Mouse (Mus musculus) naive thymus-derived CD4-positive, alpha-beta T cell, adult 2 months (primary cell): ENCODE results near the gene Man2b2.

Experiments
- DNase-seq: peaks from one replicate; pipeline ENCODE4 v3.0.0-alpha.2; 2011; ENCODE audit warnings: low read depth

Gene Man2b2

DNA sequence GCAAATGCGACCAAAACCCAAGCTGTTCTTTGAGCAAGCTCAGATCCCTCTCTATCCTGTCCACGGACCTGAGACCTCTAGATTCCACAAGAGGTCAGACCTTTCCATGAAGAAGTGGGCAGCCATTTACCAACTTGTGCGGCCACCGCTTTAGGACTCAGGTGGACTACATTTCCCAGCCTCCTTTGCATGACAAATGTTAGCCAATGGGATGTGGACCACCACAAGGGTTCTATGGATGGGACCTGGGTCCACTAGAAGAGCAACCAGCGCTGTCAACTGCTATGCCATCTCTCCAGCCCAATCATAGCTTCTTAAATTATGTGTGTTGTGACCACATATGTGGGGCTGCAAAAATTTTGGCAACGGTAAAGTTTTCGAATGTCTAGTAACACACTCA is 819 bp upstream of the Man2b2 start:
- no peak for DNase-seq

- no peak for DNase-seq
These were observed 1.4 kb downstream of the Man2b2 start for GRCm38 (mm10) chr5:36829098-36829497.

GRCm38 (mm10) chr5:36822907-36823306 is 7.5 kb downstream of the Man2b2 start:
- DNase-seq = no peak

DNA sequence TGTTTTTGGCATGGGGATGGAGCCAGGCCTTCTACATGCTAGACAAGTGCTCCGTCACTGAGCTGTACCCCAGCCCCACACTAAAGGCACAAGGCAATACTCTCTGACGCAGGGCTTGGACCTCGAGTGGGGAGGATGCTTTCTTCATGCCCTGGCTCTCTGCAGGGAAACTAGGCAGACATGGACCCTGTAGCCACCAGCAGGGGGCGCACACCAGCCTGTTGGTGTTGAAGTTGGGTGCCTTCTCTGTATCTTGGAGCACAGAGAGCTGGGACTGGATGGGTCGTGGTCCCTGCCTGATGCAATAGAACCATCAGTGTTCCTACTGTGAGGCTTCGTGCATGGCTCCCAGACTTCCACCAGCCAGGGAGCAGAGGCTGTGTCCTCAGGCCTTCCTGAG is 10.3 kb downstream of the Man2b2 start:
- peak; percentile 70 for DNase-seq

GRCm38 (mm10) chr5:36819742-36820141 is 10.7 kb downstream of the Man2b2 start:
- DNase-seq = no peak

DNA sequence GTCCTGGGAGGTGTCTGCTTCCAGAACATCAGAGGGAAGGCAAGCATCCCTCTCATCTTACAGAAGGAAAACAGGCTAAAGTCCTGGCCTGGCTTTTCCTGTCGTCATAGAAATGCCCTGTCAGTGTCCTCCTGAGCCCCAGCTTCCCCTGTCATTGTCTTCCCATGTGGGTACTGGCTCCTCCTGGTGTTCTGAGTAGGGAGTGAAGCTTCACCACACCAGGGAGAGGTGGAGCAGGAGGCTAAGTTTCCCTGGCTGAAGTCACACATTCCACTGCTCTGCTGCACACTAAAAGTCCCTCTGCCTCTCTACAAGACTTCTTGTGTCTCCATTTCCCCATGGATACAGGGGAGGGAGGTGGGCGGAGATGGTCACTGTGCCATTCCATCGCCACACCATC is 12.7 kb downstream of the Man2b2 start:
- no peak for DNase-seq

GRCm38 (mm10) chr5:36814554-36814953 is 15.9 kb downstream of the Man2b2 start:
- DNase-seq = no peak

- peak; percentile 73 for DNase-seq
These were observed 19.0 kb downstream of the Man2b2 start for GRCm38 (mm10) chr5:36811413-36811812.

GRCm38 (mm10) chr5:36810634-36811033 is 19.8 kb downstream of the Man2b2 start:
- no peak for DNase-seq

- no peak for DNase-seq
These were observed 21.3 kb downstream of the Man2b2 start for GRCm38 (mm10) chr5:36809123-36809522.

GRCm38 (mm10) chr5:36807106-36807505 is 23.3 kb downstream of the Man2b2 start:
- DNase-seq = no peak

- no peak for DNase-seq
These were observed 33.2 kb downstream of the Man2b2 start for GRCm38 (mm10) chr5:36797291-36797690.

DNA sequence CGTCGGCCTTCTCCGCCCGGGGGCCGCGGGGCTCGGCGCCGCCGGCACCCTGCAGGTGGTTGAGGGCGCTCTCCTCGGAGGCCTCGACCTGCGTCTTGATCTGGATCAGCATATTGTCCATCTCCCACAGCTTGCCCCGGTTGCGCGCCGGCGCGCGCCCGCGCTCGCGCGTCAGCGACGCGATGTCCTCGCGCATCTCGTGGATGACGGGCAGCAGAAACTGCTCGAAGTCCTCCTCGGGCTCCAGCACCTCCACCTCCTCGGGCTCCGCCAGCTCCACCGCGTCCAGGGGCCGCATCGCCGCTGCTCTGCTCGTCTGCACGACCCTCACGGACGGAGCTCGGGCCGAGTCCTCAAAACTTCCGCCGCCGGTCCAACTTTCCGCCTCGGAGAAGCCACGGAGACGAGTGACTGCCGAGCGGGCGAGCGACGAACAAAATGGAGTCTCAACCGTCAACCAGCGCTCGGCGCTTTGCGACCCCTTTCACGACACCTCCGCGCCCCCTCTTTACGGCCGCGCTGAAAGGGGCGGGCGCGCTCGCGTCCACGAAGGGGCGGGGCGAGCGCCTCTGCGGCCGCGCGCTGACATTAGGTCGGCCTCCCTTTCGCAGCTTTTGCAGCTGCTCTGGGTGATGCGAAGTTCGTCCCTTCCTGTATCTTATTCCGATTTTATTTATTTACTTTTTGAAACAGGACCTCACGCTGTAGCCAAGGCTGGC is 34.0 kb downstream of the Man2b2 start, which contains the start of gene Mrfap1:
Gene Mrfap1 (minus strand): TSS at position 477 of the 719 bp plus-strand sequence.
- peak; percentile 96 for DNase-seq

GRCm38 (mm10) chr5:36795647-36796295 is 34.7 kb downstream of the Man2b2 start:
- peak; percentile 69 for DNase-seq

GRCm38 (mm10) chr5:36791861-36792260 is 38.6 kb downstream of the Man2b2 start:
- no peak for DNase-seq

- DNase-seq = no peak
These were observed 44.4 kb downstream of the Man2b2 start for GRCm38 (mm10) chr5:36786052-36786451.

- DNase-seq = no peak
These were observed 50.9 kb downstream of the Man2b2 start for GRCm38 (mm10) chr5:36779512-36779911.

DNA sequence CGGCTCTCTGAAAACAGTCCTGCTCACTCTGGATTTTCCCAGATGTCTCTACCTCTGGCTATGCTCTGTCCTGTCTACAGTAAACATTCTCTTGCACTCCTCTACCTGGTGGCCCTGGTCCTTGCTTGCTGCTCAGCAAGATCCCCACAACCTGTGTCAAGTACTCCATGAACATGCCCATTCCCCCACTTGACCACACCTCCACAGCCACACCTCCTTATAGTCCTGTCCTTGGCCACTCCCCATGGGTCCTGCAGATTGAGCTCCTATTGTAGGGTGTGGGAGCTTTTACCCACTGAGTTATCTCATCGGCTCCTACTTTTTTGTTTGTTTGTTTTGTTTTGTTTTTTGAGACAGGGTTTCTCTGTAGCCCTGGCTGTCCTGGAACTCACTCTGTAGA is 51.6 kb downstream of the Man2b2 start:
- DNase-seq = no peak

DNA sequence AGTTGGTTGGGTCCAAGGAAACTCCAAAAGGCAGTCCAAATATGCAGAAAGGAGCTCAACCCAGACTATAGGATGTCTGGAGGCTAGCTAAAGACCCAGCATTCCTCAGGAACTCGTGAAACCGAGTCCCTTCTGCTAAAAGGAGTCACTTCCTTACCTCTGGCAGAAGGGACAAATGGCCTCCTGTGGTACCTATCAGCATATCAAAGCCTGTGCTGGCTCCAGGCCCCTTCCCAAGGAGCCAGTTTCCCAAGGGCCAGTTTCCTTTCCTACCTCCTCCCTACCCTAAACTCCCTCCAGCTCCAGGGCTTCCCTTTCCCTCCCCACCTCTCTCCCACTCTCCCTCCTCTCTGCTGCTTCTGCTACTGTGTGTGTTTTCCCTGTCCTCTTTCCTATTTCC is 53.3 kb downstream of the Man2b2 start:
- no peak for DNase-seq

- DNase-seq = no peak
These were observed 54.4 kb downstream of the Man2b2 start for GRCm38 (mm10) chr5:36776021-36776575.

DNA sequence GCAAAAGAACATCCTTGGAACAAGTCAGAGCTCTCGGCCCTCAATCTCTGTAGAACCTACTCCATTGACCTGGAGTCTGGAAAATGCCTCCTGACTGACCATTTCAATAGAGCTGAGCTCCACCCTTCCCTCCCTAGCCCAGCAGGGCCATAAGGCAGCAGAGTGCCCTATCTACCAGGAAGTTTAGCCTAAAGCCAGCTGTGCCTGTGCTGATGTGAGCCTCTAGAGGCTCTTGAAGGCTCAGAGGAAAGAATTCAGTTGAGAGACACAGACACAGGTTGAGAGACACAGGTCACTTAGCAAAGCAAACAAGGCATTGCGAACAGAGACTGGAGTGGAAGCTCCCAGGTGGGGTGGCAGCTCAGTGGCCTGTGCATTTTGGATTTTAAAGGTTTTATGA is 55.1 kb downstream of the Man2b2 start:
- no peak for DNase-seq

DNA sequence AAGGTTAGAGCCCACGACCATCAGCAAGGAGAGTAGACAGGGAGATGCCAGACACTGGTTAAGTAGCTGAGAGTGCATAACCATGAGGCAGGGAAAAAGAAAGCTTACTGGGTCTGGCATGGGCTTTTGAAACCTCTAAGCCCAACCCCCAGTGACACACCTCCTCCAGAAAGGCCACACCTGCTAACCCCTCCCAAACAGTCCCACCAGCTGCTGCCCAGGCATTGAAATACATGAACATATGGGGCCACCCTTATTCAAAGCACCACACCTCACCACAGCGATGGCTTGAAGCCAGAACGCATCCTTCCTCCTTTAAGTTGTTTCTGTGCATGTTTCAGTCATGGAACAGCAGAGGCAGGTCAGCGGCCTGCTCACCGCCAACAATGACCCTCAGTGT is 57.9 kb downstream of the Man2b2 start:
- no peak for DNase-seq

- no peak for DNase-seq
These were observed 60.9 kb downstream of the Man2b2 start for GRCm38 (mm10) chr5:36769603-36770002.
